Mouse (Mus musculus) retina, adult 2 months (tissue): Measurements from ENCODE around the gene Plcb2.

Experiments
- DNase-seq: peaks from one replicate; pipeline ENCODE4 v3.0.0-alpha.2; 2012; ENCODE audit warnings: low read depth, low spot score

Plcb2 gene

DNA sequence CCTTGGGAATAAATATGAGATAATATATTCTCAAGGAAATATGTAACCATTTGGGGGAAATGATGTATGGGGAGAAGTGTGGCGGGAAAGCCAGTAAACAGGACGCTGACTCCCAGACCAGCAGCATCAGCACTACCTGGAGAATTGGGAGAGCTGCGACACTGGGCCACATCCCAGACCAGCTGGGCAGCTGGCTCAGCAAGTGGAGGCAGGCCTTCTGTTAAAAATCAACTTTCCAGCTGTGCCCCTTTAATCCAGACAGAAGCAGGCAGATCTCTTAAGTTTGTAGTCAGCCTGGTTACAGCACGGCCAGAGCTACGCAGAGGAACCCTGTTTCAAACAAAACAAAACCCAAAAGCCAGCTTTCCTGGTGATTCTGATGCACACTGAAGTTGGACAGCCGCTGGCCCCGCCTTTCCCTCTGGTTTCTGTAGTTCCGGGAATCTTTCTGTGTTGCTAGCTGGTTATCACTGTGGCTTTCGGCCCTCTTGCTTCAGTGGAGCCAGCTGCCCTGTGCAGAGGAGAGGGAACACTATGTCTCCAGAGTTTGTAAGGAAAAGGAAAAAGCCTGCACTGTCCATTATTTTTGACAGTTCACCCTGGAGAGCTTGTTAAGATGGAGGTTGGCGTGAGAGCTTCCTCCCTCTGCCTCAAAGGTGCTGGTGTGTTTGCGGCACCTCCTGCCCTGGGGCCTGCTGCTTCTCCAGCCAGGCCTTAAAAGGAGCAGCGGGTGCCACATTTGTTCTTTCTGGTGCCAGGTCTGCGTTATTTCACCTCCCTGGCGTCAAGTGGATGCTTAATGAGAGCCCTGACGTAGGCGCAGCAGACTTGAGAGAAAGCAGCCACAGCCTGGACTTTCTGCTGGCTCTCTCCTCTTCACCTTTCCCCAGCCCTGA is 23.9 kb upstream of the Plcb2 start:
- no peak for DNase-seq

DNA sequence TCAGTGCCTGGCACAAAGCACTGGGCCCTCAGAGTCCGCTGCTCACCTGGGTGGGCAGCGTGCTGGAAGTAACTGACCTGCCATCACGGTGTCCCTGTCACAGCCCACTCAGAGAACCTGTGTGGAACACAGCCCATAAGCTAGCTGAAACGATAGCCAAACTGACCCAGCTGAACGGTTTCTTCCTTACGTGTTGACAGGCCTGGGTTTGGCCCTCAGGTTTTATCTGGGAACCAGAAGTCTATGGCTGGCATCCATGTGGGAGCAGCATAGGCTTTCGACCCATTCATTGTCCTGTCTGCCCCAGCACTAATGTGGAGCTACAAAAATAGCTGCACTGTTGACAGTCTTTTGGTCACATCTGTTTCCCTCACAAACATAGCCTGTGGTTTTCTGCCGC is 22.2 kb upstream of the Plcb2 start:
- DNase-seq: no peak

DNA sequence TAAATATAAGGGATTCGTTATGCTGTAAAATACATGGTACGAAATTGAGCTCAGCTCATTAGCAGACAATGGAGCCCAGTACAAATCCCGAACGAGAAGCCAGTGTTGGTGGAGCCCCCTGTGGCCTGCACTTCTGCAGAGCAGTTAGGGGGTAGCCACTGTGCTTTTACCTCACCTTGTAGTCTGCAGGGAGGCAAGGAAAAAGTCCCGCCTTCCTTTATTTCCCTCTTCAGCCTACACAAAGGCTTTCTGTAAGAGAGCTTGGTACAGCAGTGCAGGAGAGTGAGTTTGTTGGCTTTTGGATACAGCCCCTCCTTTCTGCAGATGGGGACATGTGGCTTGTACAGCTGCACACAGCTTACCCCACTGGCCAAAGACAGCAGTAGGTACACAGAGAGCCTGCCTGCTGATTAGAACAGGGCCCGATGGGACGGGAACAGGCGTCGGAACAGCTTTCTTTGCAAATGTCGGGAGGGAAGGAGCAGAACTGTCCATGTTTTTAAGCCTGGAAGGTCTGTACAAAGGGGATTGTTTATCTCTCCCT is 21.2 kb upstream of the Plcb2 start:
- DNase-seq: no peak

DNA sequence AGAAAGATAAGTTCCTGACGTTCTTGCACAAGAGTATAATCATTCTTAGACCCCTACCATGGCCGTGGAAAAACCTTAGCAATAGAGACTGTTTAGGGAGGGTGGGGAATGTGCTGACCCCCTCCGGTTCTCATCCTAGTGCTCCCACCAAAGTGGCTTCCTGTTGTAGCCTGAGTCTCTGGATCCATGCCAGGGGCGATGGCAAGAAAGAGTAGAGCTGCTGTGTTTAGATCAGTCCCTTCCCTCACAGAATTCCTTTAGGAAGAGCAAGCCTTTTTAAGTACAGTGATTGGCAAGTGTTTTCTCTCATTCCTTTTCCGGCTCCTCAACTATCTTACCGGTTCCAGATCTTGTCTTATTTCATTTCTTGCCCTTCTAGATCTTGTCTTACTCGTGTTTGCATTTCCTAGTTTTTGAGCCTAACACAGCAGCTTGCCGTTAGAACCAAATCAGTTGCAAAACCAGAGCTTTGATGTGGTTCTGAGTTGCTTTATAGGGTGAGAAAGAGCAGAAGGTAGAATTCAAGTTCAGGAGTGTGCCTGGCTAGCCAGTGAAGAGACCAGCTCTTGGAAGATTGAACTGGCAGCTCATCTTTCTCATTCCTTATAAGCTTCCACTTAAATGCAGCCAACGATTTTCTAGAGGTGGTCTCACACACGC is 19.2 kb upstream of the Plcb2 start:
- DNase-seq: no peak

DNA sequence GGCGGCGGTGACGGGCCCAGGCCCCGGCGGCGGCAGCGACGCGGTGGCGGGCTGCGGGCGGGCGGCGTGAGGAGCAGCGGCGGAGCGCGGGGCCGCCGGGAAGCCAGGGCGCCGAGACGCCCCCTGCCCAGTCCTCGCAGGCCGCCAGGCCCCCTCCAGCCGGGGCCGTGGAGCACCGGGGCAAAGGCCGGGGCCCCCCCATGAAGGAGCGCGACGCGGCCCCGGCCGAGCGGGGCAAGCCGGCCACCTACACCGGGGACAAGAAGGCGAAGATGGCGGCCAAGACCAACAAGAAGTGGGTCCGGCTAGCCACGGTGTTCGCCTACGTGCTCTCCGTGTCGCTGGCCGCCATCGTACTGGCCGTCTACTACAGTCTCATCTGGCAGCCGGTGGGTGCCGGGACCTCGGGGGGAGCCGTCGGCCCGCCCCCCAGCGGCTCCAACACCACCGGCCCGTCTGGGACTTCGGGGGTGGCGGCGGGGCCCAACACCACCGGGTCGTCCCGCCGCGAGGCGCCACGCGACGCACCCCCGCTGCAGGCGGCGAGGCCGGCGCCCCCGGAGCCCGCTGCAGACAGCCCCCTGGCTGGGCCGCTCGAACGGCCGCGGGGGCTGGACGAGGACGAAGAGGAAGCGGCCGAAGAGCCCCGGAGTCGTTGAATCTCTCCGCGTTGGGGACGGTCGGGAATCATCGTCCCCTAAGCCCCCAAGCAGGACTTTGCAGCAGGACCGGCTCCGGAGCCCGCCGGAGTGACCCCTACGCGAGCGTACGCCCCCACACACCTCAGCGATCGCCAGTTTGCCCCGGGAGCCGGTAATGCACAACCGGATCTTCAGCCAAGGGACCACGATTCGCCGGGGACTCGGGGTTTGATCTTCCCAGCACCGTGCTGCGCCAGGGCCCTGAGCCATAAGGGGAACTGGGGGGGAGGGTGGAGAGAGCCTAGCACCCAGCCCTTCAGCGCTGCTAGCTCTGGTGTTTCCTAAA is 18.0 kb upstream of the Plcb2 start:
- no peak for DNase-seq

DNA sequence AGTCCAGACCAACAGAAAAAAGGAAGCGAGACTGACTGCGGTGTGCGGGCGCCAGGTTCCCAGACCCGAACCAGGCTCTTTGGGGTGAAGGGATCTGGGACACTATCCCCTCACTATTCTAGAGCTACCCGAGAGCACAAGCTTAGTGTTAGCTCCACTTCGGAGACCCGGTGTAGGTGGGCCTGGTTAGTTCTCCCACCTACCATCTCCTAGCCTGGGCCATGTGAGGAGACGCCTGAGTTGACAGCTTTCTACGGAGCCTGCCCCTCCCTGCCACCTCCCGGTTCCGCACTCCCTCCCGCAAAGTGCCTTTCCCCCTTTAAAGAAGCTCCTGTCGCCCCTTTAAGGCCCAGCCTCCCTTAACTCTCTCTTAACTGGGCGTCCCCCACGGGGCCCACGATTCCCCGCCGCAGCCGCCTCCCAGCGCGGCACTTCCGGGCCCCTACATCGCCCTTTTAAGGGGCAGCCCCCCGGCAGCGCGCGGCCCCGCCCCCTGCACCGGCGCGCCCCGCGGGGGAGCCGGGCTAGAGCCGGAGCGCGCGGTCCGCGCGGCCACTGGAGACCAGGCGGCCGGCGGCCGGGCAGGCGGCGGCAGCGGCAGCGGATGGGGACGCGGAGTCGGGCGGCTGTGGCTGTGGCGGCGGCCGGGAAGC is 17.1 kb upstream of the Plcb2 start, which contains the start of gene Inafm2:
Inafm2 (plus strand) TSS at position 527 of the 653 bp plus-strand sequence.
- peak; percentile 68 for DNase-seq

DNA sequence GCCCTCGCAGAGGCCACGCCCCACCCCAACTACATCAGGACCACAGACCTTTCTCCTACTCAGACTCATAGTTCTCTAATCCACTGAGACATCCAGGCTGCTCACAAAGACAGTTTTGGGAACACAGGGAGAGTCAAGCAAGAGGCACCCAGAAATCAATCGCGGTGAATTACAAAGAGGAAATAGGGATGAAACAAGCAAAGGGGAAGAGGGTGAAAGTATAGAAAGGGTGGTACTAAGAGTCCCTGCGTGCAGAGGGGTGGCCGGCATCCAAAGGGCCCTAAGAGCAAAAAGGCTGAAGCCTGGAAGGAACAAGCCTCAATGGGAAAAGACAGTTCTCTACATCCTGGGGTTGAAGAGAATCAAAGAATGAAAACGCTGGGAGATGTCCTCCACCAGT is 16.4 kb upstream of the Plcb2 start:
- no peak for DNase-seq

DNA sequence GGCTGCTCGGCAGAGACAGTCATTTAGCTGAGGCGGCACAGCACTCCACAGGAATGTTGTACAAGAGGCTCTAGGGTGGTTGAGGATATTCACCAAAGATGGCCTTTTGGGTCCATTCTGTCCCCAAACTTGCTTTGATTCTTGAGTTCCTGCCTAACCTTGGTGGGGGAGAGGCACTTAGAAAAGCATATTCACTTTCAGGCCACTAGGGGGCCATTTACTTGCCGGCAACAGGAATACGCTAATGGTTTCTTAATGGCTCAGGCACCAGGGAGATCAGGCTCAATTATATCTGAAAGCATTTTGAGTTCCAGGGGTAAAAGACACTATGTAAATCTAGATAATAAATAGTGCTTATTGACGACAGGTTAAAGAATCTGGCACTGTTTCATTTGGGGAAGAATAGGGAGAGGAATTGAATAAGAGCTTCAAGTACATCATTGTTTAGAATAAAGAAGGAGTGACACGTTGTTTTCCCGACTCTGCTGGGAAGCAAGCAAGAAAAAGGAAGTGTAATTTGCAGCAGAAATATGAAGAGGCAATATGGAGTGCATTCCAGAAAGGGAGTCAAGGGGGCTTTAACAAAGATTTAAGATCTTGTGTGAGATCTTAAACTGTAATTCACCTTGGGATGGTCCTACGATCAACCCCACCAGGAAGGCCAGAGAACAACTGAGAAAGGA is 15.2 kb upstream of the Plcb2 start:
- no peak for DNase-seq

DNA sequence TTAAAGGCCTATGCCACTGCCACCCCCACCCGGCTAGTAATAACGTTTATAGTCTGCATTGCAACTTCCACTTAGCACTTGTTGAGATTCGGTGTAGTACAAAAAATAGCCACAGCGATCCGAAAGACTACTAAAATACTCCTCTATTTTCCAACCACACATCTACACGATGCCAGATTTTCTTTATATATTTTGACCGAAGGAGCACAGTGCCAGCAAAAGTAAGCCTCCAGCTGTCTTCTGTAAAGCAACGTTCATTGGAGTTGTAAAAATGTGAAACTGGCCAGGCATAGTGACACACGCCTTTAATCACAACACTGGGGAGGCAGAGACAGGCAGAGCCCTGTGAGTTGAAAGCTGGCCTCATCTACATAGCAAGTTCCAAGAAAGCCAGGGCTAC is 12.9 kb upstream of the Plcb2 start:
- DNase-seq: no peak

DNA sequence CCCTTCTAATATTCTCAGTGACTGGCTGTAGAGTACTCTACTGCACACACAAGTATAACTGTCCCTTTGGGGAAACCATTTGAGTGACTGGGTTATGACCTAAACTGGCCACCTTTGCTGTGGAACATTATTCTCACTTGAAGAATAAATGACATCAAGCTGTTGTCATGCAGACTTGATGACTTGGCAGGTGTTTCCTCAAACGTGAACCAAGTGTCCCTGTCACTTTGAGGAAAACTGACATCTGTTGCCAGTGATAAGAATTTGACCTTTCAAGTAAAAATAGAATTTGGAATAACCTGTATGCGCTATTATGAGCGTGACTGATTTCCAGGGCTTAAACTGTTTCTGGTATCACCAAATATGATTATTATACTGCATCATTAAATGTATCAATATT is 12.1 kb upstream of the Plcb2 start:
- DNase-seq: no peak

DNA sequence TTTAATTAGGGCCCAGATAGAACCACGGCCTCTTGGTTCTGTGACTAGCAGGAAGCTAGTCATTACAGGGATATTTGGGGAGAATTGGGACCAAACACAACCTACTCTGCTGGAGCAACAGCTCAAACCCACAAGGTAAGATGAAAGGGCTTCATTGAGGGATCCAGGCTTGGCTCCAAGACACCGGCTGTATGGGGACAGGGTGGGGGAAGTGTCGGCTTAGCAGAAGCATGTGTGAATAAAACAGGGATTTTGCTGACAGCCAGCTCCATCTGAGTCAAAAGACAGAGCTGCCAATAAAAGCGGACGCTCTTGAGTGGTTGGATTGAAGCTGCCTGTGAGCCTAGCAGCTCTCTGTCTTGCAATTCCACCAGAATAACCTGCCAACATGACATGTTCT is 5.1 kb upstream of the Plcb2 start:
- DNase-seq: no peak

DNA sequence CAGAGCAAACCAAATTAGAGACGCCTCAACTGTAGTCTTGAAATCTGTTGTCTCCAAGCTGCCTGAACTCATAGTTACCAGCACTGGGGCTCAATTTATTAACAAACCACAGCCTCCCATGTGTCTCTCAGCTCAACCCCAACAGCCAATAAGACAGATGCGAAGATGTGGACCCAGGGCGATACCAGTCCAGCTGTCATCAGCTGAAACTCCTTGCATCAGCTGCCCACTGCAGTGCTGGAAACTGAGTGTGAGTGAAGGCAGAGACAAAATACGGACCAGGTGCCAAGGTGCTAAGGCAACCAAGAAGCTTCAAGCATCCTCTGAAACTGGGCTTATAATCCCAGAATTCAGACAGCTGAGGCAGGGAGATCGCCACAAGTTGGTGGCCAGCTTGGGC is 3.7 kb upstream of the Plcb2 start:
- DNase-seq: no peak

DNA sequence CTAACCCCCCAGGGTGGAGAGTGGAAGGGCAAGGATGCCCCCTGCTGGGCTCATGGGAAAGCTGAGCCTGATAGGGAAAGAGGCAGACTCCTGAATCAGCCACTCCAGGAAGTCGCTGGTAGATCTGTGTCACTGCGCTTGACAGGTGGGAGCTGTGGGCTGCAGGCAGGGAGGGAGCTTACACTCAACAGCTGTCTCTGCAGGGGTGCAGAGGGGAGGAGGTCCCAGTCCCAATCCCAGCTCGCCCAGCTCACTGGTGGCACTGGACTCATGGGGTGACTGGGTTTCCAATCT is 2.3 kb upstream of the Plcb2 start:
- DNase-seq: no peak

DNA sequence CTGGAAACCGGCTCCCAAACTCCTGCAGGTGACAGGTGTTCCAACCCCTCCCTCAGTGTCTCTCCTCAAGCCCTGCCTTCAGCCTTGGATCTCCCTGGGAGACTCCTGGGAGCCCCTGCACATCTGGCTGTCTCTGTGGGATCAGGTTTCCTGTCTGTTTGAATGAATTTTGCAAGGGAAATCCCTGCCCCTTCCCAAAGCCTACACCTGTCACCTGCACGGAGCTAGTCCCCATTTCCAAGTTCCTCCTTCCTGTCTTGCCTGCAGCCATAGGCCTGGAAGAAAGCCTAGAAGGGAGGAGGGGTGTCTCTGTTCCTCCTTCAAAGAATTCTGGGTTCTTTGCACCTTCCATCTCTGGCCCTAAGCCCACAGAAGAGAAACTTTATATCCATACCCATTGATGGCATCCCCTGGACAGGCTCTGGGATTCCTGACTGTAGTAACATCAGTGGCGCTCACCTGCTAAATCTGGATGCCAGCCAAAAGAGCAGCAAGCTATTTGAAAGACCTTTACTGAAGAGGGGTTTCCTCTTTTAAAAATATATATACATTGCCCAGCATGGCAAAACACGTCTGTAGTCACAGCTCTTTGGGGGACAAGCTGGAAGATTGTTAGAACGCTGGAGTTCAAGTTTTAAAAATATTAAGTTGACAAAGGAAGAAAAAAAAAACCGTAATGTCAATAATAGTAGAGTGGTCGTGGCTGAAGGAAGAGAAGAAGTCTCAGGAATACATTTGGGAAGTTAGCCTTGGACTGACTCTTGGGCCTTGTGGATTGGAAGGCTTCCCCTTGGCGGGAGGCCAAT is 1.8 kb upstream of the Plcb2 start:
- DNase-seq: no peak

DNA sequence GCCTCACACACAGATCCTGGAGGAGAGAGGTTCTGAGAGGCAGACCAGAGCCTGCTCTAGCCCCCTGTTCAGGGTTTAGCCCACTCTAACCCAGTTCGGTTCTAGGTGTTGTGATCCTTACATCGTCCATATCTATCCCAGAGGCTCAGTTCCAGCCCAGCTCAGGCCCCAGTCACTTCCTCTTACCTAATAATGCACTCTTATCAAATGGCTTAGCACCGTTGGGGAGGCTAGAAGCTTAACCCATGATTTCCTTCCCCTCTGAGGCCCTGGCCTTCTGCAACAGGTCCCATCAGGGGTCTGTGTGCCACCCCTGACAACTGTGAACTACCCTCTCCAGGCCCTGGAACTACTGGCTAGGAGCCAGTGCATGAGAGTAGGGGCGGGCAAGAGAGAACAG is 956 bp upstream of the Plcb2 start:
- DNase-seq: no peak

DNA sequence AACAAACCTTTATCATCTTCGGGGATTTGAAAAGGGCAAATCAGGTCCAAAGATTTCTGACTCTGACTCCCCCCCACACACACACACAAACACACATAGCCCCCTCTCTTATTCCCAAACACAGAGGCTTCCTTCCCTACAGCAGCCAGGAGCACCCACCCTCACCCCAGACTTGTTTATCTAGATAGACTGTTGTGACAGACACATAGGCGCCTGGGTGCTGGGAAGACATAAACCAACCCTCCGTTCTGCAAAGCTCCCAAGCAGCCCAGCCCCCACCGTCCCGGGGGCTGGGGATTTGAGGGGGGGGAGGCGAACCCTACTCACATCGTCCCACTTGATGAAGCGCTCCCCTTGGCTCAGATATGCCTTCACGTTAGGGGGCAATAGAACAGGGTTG is 327 bp downstream of the Plcb2 start:
- no peak for DNase-seq

DNA sequence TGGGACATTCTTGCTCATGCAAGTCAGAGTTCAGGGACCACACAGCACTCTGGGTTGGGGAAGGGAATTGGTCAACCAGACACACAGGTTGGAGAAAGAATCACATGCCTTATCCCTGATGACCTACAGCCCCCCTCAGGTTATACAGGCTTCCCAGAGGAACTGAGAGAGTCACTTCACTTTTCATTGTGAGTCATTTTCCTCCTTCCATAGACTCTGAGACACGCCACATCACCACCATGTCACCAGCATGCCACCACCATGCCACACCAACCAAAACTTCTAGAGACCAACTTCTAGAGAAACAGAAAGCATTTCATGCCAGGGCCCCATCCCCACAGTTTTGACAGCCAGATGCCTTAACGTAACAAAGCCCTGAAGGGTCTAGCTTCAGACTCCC is 1.4 kb downstream of the Plcb2 start:
- DNase-seq: no peak

DNA sequence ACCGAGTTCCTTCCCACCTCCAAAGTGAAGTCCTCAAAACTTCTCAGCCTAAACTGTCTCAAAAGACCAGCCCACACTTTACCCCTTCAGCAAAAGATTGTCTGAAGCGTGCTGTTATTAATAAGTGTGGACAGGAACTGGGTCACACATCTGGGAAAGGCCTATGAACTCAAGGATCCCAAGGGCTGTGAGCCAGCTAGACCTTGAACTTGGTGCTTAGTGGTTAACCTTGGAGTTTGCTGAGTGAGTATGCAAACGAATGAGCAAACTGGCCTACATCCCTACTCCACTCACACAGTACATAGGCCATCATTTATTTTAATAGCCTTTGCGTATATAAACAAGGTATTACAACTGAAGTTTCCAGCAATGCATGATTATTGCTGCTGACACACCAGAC is 2.7 kb downstream of the Plcb2 start:
- DNase-seq: no peak

DNA sequence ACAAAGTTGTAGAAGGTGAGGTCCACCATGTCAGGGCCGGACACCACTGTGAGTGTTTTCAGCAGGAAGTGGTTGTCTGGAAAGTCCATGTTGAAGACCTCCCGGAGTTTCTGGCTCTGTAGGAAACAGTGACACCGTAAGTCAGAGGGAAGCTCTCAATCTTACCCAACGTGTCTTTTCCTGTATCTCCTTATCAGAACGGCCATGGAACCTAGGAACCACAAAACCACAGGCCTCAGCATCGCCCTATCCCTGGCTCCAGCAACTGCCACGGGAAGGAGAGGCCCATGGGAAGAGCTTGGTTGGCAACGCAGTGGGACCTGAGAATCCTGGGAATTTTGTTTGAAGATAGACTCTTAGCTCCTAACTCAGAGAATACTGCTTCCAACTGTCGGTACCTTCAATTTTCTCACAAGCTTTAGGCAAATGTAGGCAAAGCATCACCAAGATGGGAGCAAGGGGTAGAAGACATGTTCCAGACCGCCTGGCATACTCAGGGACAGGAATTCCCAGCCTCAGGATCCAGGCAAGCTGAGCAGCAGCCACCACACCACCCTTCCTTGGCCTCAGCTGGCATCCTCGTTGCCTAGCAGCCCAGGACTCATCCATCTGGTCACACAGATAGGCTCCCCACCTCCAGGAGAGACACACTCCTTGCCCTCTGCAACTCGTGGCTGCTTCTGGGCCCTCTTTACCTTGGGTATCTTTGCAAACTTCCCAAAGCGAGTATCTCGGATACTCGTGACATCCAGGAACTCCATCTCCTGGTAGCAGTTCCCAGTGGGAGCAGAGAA is 4.3 kb downstream of the Plcb2 start:
- no peak for DNase-seq
